Mouse (Mus musculus): ENCODE results near the gene Coro1a.

DNA sequence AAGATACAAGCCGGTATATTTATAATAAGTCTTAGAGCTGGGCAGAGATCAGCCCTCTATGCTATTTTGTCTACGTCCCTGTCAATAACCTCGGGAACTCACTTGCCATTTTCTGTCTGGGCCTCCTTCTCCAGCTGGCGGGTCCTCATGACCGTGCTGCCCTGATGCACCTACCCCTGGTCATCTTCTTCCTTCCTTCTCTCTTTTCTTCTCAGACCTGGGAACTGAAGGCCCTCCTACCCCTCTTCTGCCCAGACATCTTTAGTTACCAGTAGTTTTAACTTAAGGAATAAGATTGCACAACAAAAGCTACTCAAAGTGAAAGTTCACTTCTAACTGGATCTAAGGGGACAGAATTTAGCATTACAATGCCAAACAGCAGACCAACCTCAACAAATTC lies 27.9 kb downstream of the Coro1a start:
- TF ChIP-seq CTCF (IDR thresholded peaks at IDR 0.05) (no peak), EP300 (IDR thresholded peaks at IDR 0.05) (no peak)
